Mouse (Mus musculus): Measurements from ENCODE around the gene Actn4.

- TF ChIP-seq CTCF (IDR thresholded peaks at IDR 0.05; ENCODE audit: extremely low read depth, insufficient read depth, insufficient read length, insufficient replicate concordance): no peak
- TF ChIP-seq POLR2A (IDR thresholded peaks at IDR 0.05; ENCODE audit: low read depth, low read length): no peak
These were observed 28.7 kb upstream of the Actn4 start for GRCm38 (mm10) chr7:28990766-28991273.
